Mouse (Mus musculus) ES-E14 (cell line): ENCODE measurements at regions not wholly inside any gene's neighbourhood (a gene's known extent, or its start where the extent isn't known, plus 50 kb on each side); places are given as distances from the start of the nearest gene placed in this dataset.

ENCODE experiments used
- DNase-seq: peaks from one replicate; pipeline ENCODE4 v3.0.0-alpha.2; 2013; ENCODE audit warnings: low read depth, low spot score
- H3K27ac ChIP-seq: 2 replicates; pipeline ENCODE4 v1.5.1; 2012; ENCODE audit warnings: low read depth, mild to moderate bottlenecking, low read length, moderate library complexity, mixed read lengths; ENCODE audit not compliant: poor library complexity, insufficient read depth, severe bottlenecking
- H3K36me3 ChIP-seq: 2 replicates; pipeline ENCODE4 v1.6.1; 2012; ENCODE audit warnings: mild to moderate bottlenecking, low read length, moderate library complexity, mixed read lengths; ENCODE audit not compliant: control insufficient read depth, poor library complexity, insufficient read depth, severe bottlenecking
- H3K4me1 ChIP-seq, 2 experiments: fragments of 150-350 bp in 1 of 2; sonication (generic) in 1 of 2; 2 replicates each; pipeline ENCODE4 v1.6.1; 2012; ENCODE audit warnings: low read length in 2 of 2, mild to moderate bottlenecking in 1 of 2, mixed read lengths in 1 of 2; ENCODE audit not compliant: control insufficient read depth in 2 of 2, insufficient read depth in 2 of 2, poor library complexity in 1 of 2
- H3K4me3 ChIP-seq, 2 experiments: fragments of 150-350 bp in 1 of 2; sonication (generic) in 1 of 2; 2 replicates each; pipeline ENCODE4 v1.5.1; 2012; ENCODE audit warnings: low read length in 2 of 2, low read depth in 1 of 2, mild to moderate bottlenecking in 1 of 2, mixed read lengths in 1 of 2; ENCODE audit not compliant: insufficient read depth in 1 of 2, poor library complexity in 1 of 2, severe bottlenecking in 1 of 2
- H3K9ac ChIP-seq: 2 replicates; pipeline ENCODE4 v1.6.1; 2012; ENCODE audit warnings: low read depth, mild to moderate bottlenecking, low read length, mixed read lengths; ENCODE audit not compliant: poor library complexity, insufficient read depth, severe bottlenecking
- H3K9me3 ChIP-seq: fragments of 150-350 bp; sonication (generic); 2 replicates; pipeline ENCODE4 v1.6.1; 2012; ENCODE audit warnings: low read depth, mild to moderate bottlenecking, low read length; ENCODE audit not compliant: control insufficient read depth, insufficient read depth
- CHD2 ChIP-seq: IDR thresholded peaks from 2 replicates; pipeline ENCODE4 v1.6.1; 2014; ENCODE audit warnings: mild to moderate bottlenecking, low read depth, low read length, inconsistent platforms
- HCFC1 ChIP-seq: IDR thresholded peaks from 2 replicates; pipeline ENCODE4 v1.6.1; 2012; ENCODE audit warnings: low read length, inconsistent platforms, borderline replicate concordance; ENCODE audit not compliant: insufficient read depth
- MAFK ChIP-seq: IDR thresholded peaks from 2 replicates; pipeline ENCODE4 v1.6.1; 2014; ENCODE audit warnings: mild to moderate bottlenecking, low read depth, low read length, inconsistent platforms; ENCODE audit not compliant: insufficient read depth
- ZC3H11A ChIP-seq: IDR thresholded peaks from 2 replicates; pipeline ENCODE4 v1.6.1; 2012; ENCODE audit warnings: low read depth, mild to moderate bottlenecking, inconsistent platforms, low read length, borderline replicate concordance
- ZNF384 ChIP-seq: IDR thresholded peaks from 2 replicates; pipeline ENCODE4 v1.6.1; 2012; ENCODE audit warnings: low read depth, low read length, inconsistent platforms
- in situ Hi-C, 2 experiments: fragments of 600-800 bp; cut with MboI; formaldehyde crosslinking; loops; one replicate each; pipeline ENCODE4 v1.15.1; 2025; ENCODE audit warnings: low sequenced_read_pairs in 2 of 2, inconsistent platforms in 1 of 2; ENCODE audit not compliant: unreplicated experiment in 2 of 2

GRCm38 (mm10) chr11:48502011-48502806 is 297.9 kb upstream of the Rack1 start:
- in situ Hi-C loops, result no loop called here
- no peaks in the 10 kb centered on the region for H3K9me3 ChIP-seq
- no peak overlapping the region for H3K4me3 ChIP-seq
- no peaks in the 10 kb centered on the region for H3K36me3 ChIP-seq
- no peak overlapping the region for H3K9ac ChIP-seq
- no peak for DNase-seq
- H3K27ac ChIP-seq, result no peak overlapping the region
- TF ChIP-seq CHD2 (no peak), MAFK (no peak), ZNF384 (no peak), HCFC1 (no peak), ZC3H11A (no peak)
- H3K4me1 ChIP-seq, result no peaks in the 10 kb centered on the region

GRCm38 (mm10) chr11:48499057-48499456 is 301.1 kb upstream of the Rack1 start:
- TF ChIP-seq HCFC1, result no peak
- TF ChIP-seq MAFK, result no peak
- TF ChIP-seq CHD2, result no peak
- no peak for TF ChIP-seq ZC3H11A
- no peak for TF ChIP-seq ZNF384
- Histone ChIP-seq H3K9ac (no peak overlapping the region), H3K27ac (no peak overlapping the region), H3K4me1 (no peaks in the 10 kb centered on the region), H3K36me3 (no peaks in the 10 kb centered on the region), H3K9me3 (no peaks in the 10 kb centered on the region), H3K4me3 (no peak overlapping the region)
- in situ Hi-C loops, result no loop called here
- no peak for DNase-seq

- Histone ChIP-seq H3K9me3 (no peaks in the 10 kb centered on the region), H3K27ac (no peak overlapping the region), H3K4me1 (no peaks in the 10 kb centered on the region), H3K9ac (no peak overlapping the region), H3K4me3 (no peak overlapping the region), H3K36me3 (no peaks in the 10 kb centered on the region)
- no peak for TF ChIP-seq ZC3H11A
- TF ChIP-seq HCFC1, result no peak
- TF ChIP-seq CHD2, result no peak
- TF ChIP-seq ZNF384, result no peak
- TF ChIP-seq MAFK, result no peak
- no peak for DNase-seq
- in situ Hi-C loops, result no loop called here
Observed at GRCm38 (mm10) chr11:48488308-48488707, 311.8 kb upstream of the Rack1 start.

GRCm38 (mm10) chr11:48464036-48464435 is 336.1 kb upstream of the Rack1 start:
- Histone ChIP-seq H3K9me3 (no peaks in the 10 kb centered on the region), H3K9ac (no peak overlapping the region), H3K4me3 (no peak overlapping the region), H3K4me1 (no peaks in the 10 kb centered on the region), H3K36me3 (no peaks in the 10 kb centered on the region), H3K27ac (no peak overlapping the region)
- TF ChIP-seq ZNF384 (no peak), HCFC1 (no peak), CHD2 (no peak), ZC3H11A (no peak), MAFK (no peak)
- in situ Hi-C loops, result no loop called here
- DNase-seq, result no peak

GRCm38 (mm10) chr11:48449883-48450282 is 350.2 kb upstream of the Rack1 start:
- DNase-seq, result no peak
- in situ Hi-C loops, result no loop called here

More at GRCm38 (mm10) chr11:48449883-48450282, 350.2 kb upstream of the Rack1 start:
- Histone ChIP-seq H3K9ac (no peak overlapping the region), H3K4me3 (no peak overlapping the region), H3K27ac (no peak overlapping the region), H3K36me3 (no peaks in the 10 kb centered on the region), H3K4me1 (no peaks in the 10 kb centered on the region), H3K9me3 (no peaks in the 10 kb centered on the region)
- TF ChIP-seq HCFC1 (no peak), ZNF384 (no peak), ZC3H11A (no peak), CHD2 (no peak), MAFK (no peak)
